Mouse (Mus musculus) monocyte, adult 59 days (primary cell): ENCODE measurements around the gene Mcee. TPM values are rescaled to one million over a fixed set of nuclear protein-coding genes. Genes with fewer than 3 reads are reported as not detected.

ENCODE experiments used
- total RNA-seq, 2 experiments: library from RNA; stranded (reverse); gene quantifications; one replicate each; pipeline ENCODE4 v1.2.4; 2023

Mcee gene
- total RNA-seq = 10 to 100 TPM; 21.2 to 23.1 TPM

DNA sequence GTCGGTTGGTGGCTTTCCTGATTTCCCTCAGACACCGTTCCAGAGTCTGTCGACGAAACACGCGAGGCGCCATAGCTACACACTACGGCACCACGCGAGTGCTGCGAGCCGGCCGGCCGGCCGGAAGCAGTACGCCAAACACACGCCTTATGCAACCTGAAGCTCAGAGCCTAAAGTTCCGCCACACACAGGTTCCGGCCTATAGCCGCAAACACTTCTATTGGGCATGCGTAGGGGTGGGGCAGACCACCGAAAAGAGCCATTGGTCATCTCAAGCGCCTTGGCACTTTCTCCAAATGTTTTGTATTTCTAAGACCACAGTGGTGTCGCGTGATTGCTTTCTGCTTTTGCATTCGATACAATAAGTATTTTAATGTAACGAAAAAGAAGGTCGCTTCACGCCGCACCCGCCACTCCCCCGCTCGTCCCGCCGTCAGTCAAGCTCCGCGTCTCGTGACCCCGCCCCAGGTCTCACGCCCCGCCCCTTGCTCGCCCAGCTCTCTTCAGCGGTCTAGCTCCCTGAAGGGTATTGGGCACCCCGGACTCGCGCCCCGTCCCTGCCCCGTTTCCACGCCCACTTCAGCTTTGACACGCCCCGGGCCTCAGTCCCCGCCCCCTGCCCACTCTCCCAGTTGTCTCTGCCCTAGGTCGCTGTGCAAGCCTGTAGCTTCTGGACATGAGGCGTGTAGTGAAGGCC, at the start of gene Mcee, which contains the start of gene Mphosph10:
TSS of gene Mcee (plus strand) at position 486 of the 697 bp plus-strand sequence.
TSS of gene Mphosph10 (minus strand) at position 147 of the 697 bp plus-strand sequence.

DNA sequence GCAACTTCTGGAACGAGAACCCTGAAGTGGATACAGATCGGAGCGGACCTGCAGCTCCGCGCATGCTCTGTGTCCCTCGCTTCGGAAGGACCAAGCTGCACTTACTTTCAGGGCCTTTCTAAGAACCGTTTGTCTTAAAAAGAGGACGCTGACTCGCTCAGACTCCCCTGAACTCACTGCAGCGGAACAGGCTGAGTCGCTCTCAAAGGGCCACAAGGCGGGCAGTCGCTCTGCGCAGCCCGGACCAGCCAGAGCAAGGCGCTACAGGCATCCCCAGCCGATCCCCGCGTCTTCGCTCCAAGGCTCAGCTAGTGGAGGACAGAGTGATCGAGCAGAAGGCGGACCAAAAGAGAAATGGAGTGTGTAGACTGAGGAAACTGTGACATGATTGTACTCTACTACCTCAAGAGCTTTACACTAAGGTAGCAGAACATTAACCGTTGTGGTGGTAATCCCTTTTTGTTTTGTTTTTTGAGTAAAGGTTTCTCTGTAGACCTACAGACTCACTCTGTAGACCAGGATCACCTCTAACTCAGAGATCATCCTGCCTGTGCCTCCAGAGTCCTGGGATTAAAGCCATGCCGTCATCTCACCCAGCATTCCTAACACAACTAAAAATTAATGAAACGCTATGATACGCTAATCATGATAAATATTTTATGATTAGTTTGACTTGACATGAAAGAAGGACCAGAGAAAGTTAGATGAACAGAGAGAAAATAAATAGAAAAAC, 18.4 kb upstream of the Mcee start, which contains the start of gene Fan1:
TSS of gene Fan1 (minus strand) at position 266 of the 733 bp plus-strand sequence.

Other genes with a start within 250 kb of the Mcee start
- not detected for gene Trpm1, start 238.8 kb upstream of the Mcee start, total RNA-seq
- 10 to 100 TPM; 51.9 to 57.9 TPM for gene Mtmr10, start 105.0 kb upstream of the Mcee start, total RNA-seq
- gene Fan1, start 18.5 kb upstream of the Mcee start, total RNA-seq = 1 to 10 TPM; 3.9 to 4.9 TPM
- 10 to 100 TPM; 31.2 to 36.3 TPM for gene Mphosph10, start 339 bp upstream of the Mcee start, total RNA-seq
- gene Apba2, start 109.1 kb downstream of the Mcee start, total RNA-seq = not detected